Mouse (Mus musculus): ENCODE measurements around the gene Prss36. TPM values are rescaled to one million over a fixed set of nuclear protein-coding genes. Genes with fewer than 3 reads are reported as not detected.

The Prss36 gene
- total and polyA plus RNA-seq, 2 experiments from 2014 or later = 15.5 to 20.1 TPM

GRCm38 (mm10) chr7:127980606-127981005 lies 34.1 kb upstream of the Prss36 start:
- no peak for TF ChIP-seq CTCF (IDR thresholded peaks at IDR 0.05)
- H3K4me2 ChIP-seq (ENCODE audit: low read depth, low read length, poor library complexity, severe bottlenecking) = no peak overlapping the region
- no peak overlapping the region for H3K4me3 ChIP-seq (ENCODE audit: low read depth, low read length)
- H3K27ac ChIP-seq (ENCODE audit: low read depth, low read length) = no peak overlapping the region
- no peaks in the 10 kb centered on the region for H3K27me3 ChIP-seq (ENCODE audit: insufficient read depth, low read length)
- WGBS = 96% methylated on average over 3 of the region's 3 CpGs
- H3K9ac ChIP-seq (replicated peaks; ENCODE audit: low read length, poor library complexity, severe bottlenecking) = no peak overlapping the region
- H3K36me3 ChIP-seq (ENCODE audit: insufficient read depth, low read length) = peaks cover 53% of the 10 kb centered on the region
- DNase-seq (ENCODE audit: low spot score) (no peak), ATAC-seq (ENCODE audit: low FRiP score) (no peak)
- H3K9me3 ChIP-seq (ENCODE audit: low read length) = no peaks in the 10 kb centered on the region
- H3K4me1 ChIP-seq (ENCODE audit: insufficient read depth, low read length) = no peaks in the 10 kb centered on the region

GRCm38 (mm10) chr7:127978856-127979255 lies 32.3 kb upstream of the Prss36 start:
- WGBS = 93% methylated on average over 2 of the region's 2 CpGs
- no peak for ATAC-seq (ENCODE audit: low FRiP score)

GRCm38 (mm10) chr7:127974413-127974930 lies 27.9 kb upstream of the Prss36 start:
- H3K4me1 ChIP-seq (ENCODE audit: insufficient read depth, low read length) = no peaks in the 10 kb centered on the region
- ATAC-seq (ENCODE audit: low FRiP score) (no peak), DNase-seq (ENCODE audit: low spot score) (no peak)
- H3K4me2 ChIP-seq (ENCODE audit: low read depth, low read length, poor library complexity, severe bottlenecking) = no peak overlapping the region
- WGBS = 87% methylated on average over 2 of the region's 2 CpGs
- H3K36me3 ChIP-seq (ENCODE audit: insufficient read depth, low read length) = peaks cover 67% of the 10 kb centered on the region
- TF ChIP-seq CTCF (IDR thresholded peaks at IDR 0.05) = no peak
- no peak overlapping the region for H3K27ac ChIP-seq (ENCODE audit: low read depth, low read length)
- no peaks in the 10 kb centered on the region for H3K9me3 ChIP-seq (ENCODE audit: low read length)
- no peaks in the 10 kb centered on the region for H3K27me3 ChIP-seq (ENCODE audit: insufficient read depth, low read length)
- no peak overlapping the region for H3K4me3 ChIP-seq (ENCODE audit: low read depth, low read length)
- no peak overlapping the region for H3K9ac ChIP-seq (replicated peaks; ENCODE audit: low read length, poor library complexity, severe bottlenecking)

More at GRCm38 (mm10) chr7:127978856-127979255, 32.3 kb upstream of the Prss36 start:
- no peak overlapping the region for H3K27ac ChIP-seq (ENCODE audit: low read depth, low read length)
- H3K4me1 ChIP-seq (ENCODE audit: insufficient read depth, low read length) = no peaks in the 10 kb centered on the region
- no peak for DNase-seq (ENCODE audit: low spot score)
- H3K4me3 ChIP-seq (ENCODE audit: low read depth, low read length) = no peak overlapping the region
- no peaks in the 10 kb centered on the region for H3K27me3 ChIP-seq (ENCODE audit: insufficient read depth, low read length)
- no peak overlapping the region for H3K4me2 ChIP-seq (ENCODE audit: low read depth, low read length, poor library complexity, severe bottlenecking)
- TF ChIP-seq CTCF (IDR thresholded peaks at IDR 0.05) = no peak
- no peaks in the 10 kb centered on the region for H3K9me3 ChIP-seq (ENCODE audit: low read length)
- H3K9ac ChIP-seq (replicated peaks; ENCODE audit: low read length, poor library complexity, severe bottlenecking) = no peak overlapping the region
- peaks cover 60% of the 10 kb centered on the region for H3K36me3 ChIP-seq (ENCODE audit: insufficient read depth, low read length)

GRCm38 (mm10) chr7:127967922-127968828 lies 21.6 kb upstream of the Prss36 start:
- Histone ChIP-seq H3K4me2 (ENCODE audit: low read depth, low read length, poor library complexity, severe bottlenecking) (peak overlapping the region; percentile 75), H3K4me3 (ENCODE audit: low read depth, low read length) (peak overlapping the region; percentile 59), H3K9ac (replicated peaks; ENCODE audit: low read length, poor library complexity, severe bottlenecking) (peak overlapping the region; percentile 93), H3K27ac (ENCODE audit: low read depth, low read length) (peak overlapping the region; percentile 97), H3K36me3 (ENCODE audit: insufficient read depth, low read length) (peaks cover 23% of the 10 kb centered on the region), H3K9me3 (ENCODE audit: low read length) (no peaks in the 10 kb centered on the region), H3K4me1 (ENCODE audit: insufficient read depth, low read length) (no peaks in the 10 kb centered on the region), H3K27me3 (ENCODE audit: insufficient read depth, low read length) (no peaks in the 10 kb centered on the region)
- no peak for TF ChIP-seq CTCF (IDR thresholded peaks at IDR 0.05)
- 1% methylated on average over 37 of the region's 42 CpGs for WGBS
- ATAC-seq (ENCODE audit: low FRiP score) = no peak
- peak; percentile 74 for DNase-seq (ENCODE audit: low spot score)

GRCm38 (mm10) chr7:127967004-127967921 lies 20.7 kb upstream of the Prss36 start, which contains the start of gene Fus:
Fus (plus strand) TSS chr7:127967457.
- Histone ChIP-seq H3K4me3 (ENCODE audit: low read depth, low read length) (peak within 1 kb of the TSS; percentile 59), H3K9ac (replicated peaks; ENCODE audit: low read length, poor library complexity, severe bottlenecking) (peak within 1 kb of the TSS; percentile 93), H3K4me2 (ENCODE audit: low read depth, low read length, poor library complexity, severe bottlenecking) (peak within 1 kb of the TSS; percentile 75), H3K36me3 (ENCODE audit: insufficient read depth, low read length) (peaks cover 13% of the 10 kb centered on the region), H3K27ac (ENCODE audit: low read depth, low read length) (peak within 1 kb of the TSS; percentile 97), H3K9me3 (ENCODE audit: low read length) (no peaks in the 10 kb centered on the region), H3K4me1 (ENCODE audit: insufficient read depth, low read length) (no peaks in the 10 kb centered on the region), H3K27me3 (ENCODE audit: insufficient read depth, low read length) (no peaks in the 10 kb centered on the region)
- peak; percentile 45 for TF ChIP-seq CTCF (IDR thresholded peaks at IDR 0.05)
- peak; percentile 96 for DNase-seq (ENCODE audit: low spot score)
- ATAC-seq (ENCODE audit: low FRiP score) = peak; percentile 96
- under 1% methylated on average over 85 of the region's 92 CpGs for whole genome bisulfite sequencing
